ENCODE assay signal across 8 mouse cellular contexts in the genomic region with DNA sequence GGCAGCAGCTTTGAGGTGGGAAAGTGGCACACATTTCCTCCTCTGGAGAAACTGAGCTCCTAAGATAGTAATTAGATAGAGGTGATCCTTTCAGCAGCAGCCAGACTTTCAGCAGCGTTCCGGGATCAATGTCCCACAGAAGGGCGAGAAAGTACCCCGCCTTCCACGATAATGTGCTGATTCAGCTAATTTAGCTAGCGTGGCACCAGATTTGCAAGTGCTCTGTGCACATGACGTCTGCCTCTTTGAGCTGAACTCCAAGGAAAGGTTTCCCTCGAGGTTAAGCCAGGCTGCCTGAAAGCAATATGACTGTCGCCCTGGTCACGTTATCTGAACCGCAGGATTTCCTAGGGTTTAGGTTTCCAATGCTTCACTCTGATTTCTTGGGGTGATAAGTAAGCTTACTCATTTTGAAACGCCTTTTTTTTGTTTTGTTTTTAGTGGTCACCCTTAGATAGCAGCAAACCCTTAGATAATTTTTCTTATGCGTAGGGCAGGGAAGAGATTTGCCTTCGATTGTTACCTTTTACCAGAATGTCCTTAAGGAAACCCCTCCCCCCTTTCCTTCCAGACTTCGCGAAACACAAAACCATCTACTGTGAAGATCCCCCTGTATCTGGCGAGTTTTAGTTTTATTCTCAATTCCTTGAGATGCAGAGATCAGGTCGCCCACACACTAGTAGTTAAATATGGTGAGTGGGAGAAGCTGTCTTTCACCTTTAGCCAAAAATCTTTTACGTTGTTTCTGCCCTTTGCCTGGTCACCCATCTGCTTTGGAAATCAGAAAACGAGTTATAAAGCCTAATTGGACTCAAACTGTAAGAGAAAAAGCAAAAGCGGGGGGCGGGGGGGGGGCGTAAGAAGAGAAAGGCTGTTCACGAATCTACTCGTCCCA.
DNase-seq lines count a peak whose midpoint lies in the region; ATAC-seq and TF ChIP-seq lines count a peak whose summit lies in the region.

No protein-coding gene starts in this region.

- no peaks in the 10 kb centered on the region for H3K36me3 ChIP-seq in ES-E14 (ENCODE audit: control insufficient read depth, insufficient read depth, low read length, poor library complexity, severe bottlenecking)
- H3K36me3 ChIP-seq in forebrain, postnatal 0 days (ENCODE audit: insufficient read depth): no peaks in the 10 kb centered on the region
- no peaks in the 10 kb centered on the region for H3K36me3 ChIP-seq in kidney, embryonic 16.5 days (ENCODE audit: insufficient read depth, low read length)

- TF ChIP-seq CTCF in forebrain, postnatal 0 days (IDR thresholded peaks at IDR 0.05; ENCODE audit: low read depth): no peak

- H3K27ac ChIP-seq in ES-E14 (ENCODE audit: insufficient read depth, low read depth, low read length, poor library complexity, severe bottlenecking): no peak overlapping the region
- H3K27ac ChIP-seq in forebrain, postnatal 0 days (ENCODE audit: low read depth, low read length): peak overlapping the region; percentile 87
- H3K27ac ChIP-seq in kidney, embryonic 16.5 days (ENCODE audit: low read length): no peak overlapping the region

- no peaks in the 10 kb centered on the region for H3K27me3 ChIP-seq in forebrain, postnatal 0 days (ENCODE audit: insufficient read depth, low read length)
- H3K27me3 ChIP-seq in kidney, embryonic 16.5 days (ENCODE audit: insufficient read depth, low read length): peaks cover 3% of the 10 kb centered on the region; the same call in 1 of the 2 replicates

- H3K9ac ChIP-seq in ES-E14 (ENCODE audit: insufficient read depth, low read depth, low read length, poor library complexity, severe bottlenecking): no peak overlapping the region
- H3K9ac ChIP-seq in forebrain, postnatal 0 days: peak overlapping the region; percentile 60
- H3K9ac ChIP-seq in kidney, embryonic 16.5 days (replicated peaks; ENCODE audit: low read length): peak overlapping the region; percentile 42

- WGBS in forebrain, postnatal 0 days: 3% methylated on average over 24 of the region's 25 CpGs
- 5% methylated on average over 25 of the region's 25 CpGs for WGBS in kidney, embryonic 16.5 days

- ATAC-seq in forebrain, postnatal 0 days: peak; percentile 65
- ATAC-seq in kidney, embryonic 16.5 days (ENCODE audit: low FRiP score, low TSS enrichment): peak; percentile 54
- peak; percentile 56 for ATAC-seq in megakaryocyte-erythroid progenitor cell, adult 5-6 weeks (replicated peaks; ENCODE audit: low FRiP score, low TSS enrichment, poor library complexity, severe bottlenecking)

- in situ Hi-C loops in ES-E14 (cut with MboI; ENCODE audit: low sequenced_read_pairs in 2 of 2, unreplicated experiment in 2 of 2): no loop called here

- H3K4me2 ChIP-seq in forebrain, postnatal 0 days (ENCODE audit: low read depth): peak overlapping the region; percentile 73
- H3K4me2 ChIP-seq in kidney, embryonic 16.5 days (replicated peaks; ENCODE audit: low read depth, low read length): peak overlapping the region; percentile 76

- no peak overlapping the region for H3K4me3 ChIP-seq in ES-E14 (ENCODE audit: insufficient read depth in 1 of 2, low read depth in 1 of 2, low read length in 2 of 2, poor library complexity in 1 of 2, severe bottlenecking in 1 of 2)
- peak overlapping the region; percentile 42 for H3K4me3 ChIP-seq in forebrain, postnatal 0 days (ENCODE audit: low read depth, low read length)
- H3K4me3 ChIP-seq in kidney, embryonic 16.5 days (ENCODE audit: low read length): peak overlapping the region; percentile 45

- peaks cover 0 to 2% of the 10 kb centered on the region in 2 experiments; a peak in 2 of 4 replicates for H3K4me1 ChIP-seq in ES-E14 (ENCODE audit: control insufficient read depth in 2 of 2, insufficient read depth in 2 of 2, low read length in 2 of 2, poor library complexity in 1 of 2)
- peaks cover 5% of the 10 kb centered on the region; the same call in 1 of the 2 replicates for H3K4me1 ChIP-seq in forebrain, postnatal 0 days (ENCODE audit: insufficient read depth)
- peaks cover 14% of the 10 kb centered on the region for H3K4me1 ChIP-seq in kidney, embryonic 16.5 days (ENCODE audit: insufficient read depth, low read length)

- peak; percentile 29 for DNase-seq in cerebellum, postnatal 14 days
- no peak for DNase-seq in cerebellum, adult 9-10 months
- no peak for DNase-seq in ES-E14 (ENCODE audit: low read depth, low spot score)
- DNase-seq in forebrain, postnatal 0 days: peak; percentile 70
- DNase-seq in Muller cell, postnatal 12 days (ENCODE audit: inconsistent ontology term): no peak
- no peak for DNase-seq in B cell, adult 2 months

- no peaks in the 10 kb centered on the region for H3K9me3 ChIP-seq in ES-E14 (ENCODE audit: control insufficient read depth, insufficient read depth, low read depth, low read length)
- no peaks in the 10 kb centered on the region for H3K9me3 ChIP-seq in forebrain, postnatal 0 days (ENCODE audit: low read length)
- no peaks in the 10 kb centered on the region for H3K9me3 ChIP-seq in kidney, embryonic 16.5 days (ENCODE audit: low read length)

TF ChIP-seq in ES-E14, 5 proteins besides CTCF, POLR2A, EP300 and RAD21:
- peak; percentile 98 for TF ChIP-seq MAFK (IDR thresholded peaks at IDR 0.05; ENCODE audit: insufficient read depth, low read depth, low read length)
- TF ChIP-seq CHD2 (IDR thresholded peaks at IDR 0.05; ENCODE audit: low read depth, low read length): no peak
- no peak for TF ChIP-seq ZNF384 (IDR thresholded peaks at IDR 0.05; ENCODE audit: low read depth, low read length)
- no peak for TF ChIP-seq ZC3H11A (IDR thresholded peaks at IDR 0.05; ENCODE audit: borderline replicate concordance, low read depth, low read length)
- TF ChIP-seq HCFC1 (IDR thresholded peaks at IDR 0.05; ENCODE audit: borderline replicate concordance, insufficient read depth, low read length): no peak
TF ChIP-seq in ES-E14: peak in this region for 1.

Comparison
In these comparisons a context has a peak if more than half of its experiments do, and no peak if none do; other contexts are left out.
1. DNase-seq: peak in cerebellum, postnatal 14 days (2 of 2) and forebrain, postnatal 0 days (single experiment); none in cerebellum, adult 9-10 months (single experiment), ES-E14 (single experiment), Muller cell, postnatal 12 days (single experiment) and B cell, adult 2 months (0 of 2).
2. H3K4me3 ChIP-seq: peak in forebrain, postnatal 0 days (single experiment) and kidney, embryonic 16.5 days (single experiment); none in ES-E14 (0 of 2).
3. Peak in every context shown above with its lines, with median percentiles within 50 percentile points of each other: ATAC-seq.